In genomic region chr13:23581408-23582218, GRCm38 (mm10) we compare ENCODE assay signal across 7 mouse cellular contexts. TPM values are rescaled to one million over a fixed set of nuclear protein-coding genes. Genes with fewer than 3 reads are reported as not detected.
DNase-seq lines count a peak whose midpoint lies in the region; ATAC-seq and TF ChIP-seq lines count a peak whose summit lies in the region.

Gene Hist1h4d, plus strand, starts transcription at chr13:23581598.

- H3K4me3 ChIP-seq in embryonic facial prominence, embryonic 12.5 days = peak within 1 kb of the TSS; percentile 53
- peak within 1 kb of the TSS; percentile 70 for H3K4me3 ChIP-seq in kidney, adult 2 months (ENCODE audit: insufficient read depth, low read depth, low read length)
- peak within 1 kb of the TSS; percentile 55 for H3K4me3 ChIP-seq in limb, embryonic 12.5 days (replicated peaks)
- H3K4me3 ChIP-seq in midbrain, embryonic 15.5 days = peak within 1 kb of the TSS; percentile 48
- H3K4me3 ChIP-seq in spleen, adult 2 months (ENCODE audit: extremely low read depth, insufficient read depth, insufficient read length) = peak within 1 kb of the TSS; percentile 58

- peak; percentile 89 for DNase-seq in adrenal gland, postnatal 25 days
- peak; percentile 100 for DNase-seq in heart, adult 11 months
- peak; percentile 99 for DNase-seq in kidney, adult 2 months
- DNase-seq in spleen, adult 2 months (ENCODE audit: low read depth in 1 of 2, low spot score in 2 of 2) = peak; percentile 89 to 94

- peak; percentile 93 for ATAC-seq in embryonic facial prominence, embryonic 12.5 days (ENCODE audit: insufficient number of reproducible peaks, insufficient read depth, low FRiP score, low TSS enrichment)
- ATAC-seq in limb, embryonic 12.5 days (ENCODE audit: insufficient number of reproducible peaks, insufficient read depth, low FRiP score, low TSS enrichment, low read depth) = peak; percentile 91
- peak; percentile 92 for ATAC-seq in midbrain, embryonic 15.5 days (replicated peaks)

- under 1% methylated on average over 43 of the region's 43 CpGs for WGBS in embryonic facial prominence, embryonic 12.5 days
- under 1% methylated on average over 43 of the region's 43 CpGs for WGBS in kidney, adult 2 months
- WGBS in limb, embryonic 12.5 days = under 1% methylated on average over 43 of the region's 43 CpGs
- WGBS in midbrain, embryonic 15.5 days = under 1% methylated on average over 43 of the region's 43 CpGs
- WGBS in spleen, adult 2 months = under 1% methylated on average over 43 of the region's 43 CpGs

- H3K27me3 ChIP-seq in embryonic facial prominence, embryonic 12.5 days = no peaks in the 10 kb centered on the region
- no peaks in the 10 kb centered on the region for H3K27me3 ChIP-seq in kidney, adult 2 months (replicated peaks; ENCODE audit: control insufficient read depth, insufficient read depth, low read length)
- H3K27me3 ChIP-seq in limb, embryonic 12.5 days = no peaks in the 10 kb centered on the region
- H3K27me3 ChIP-seq in midbrain, embryonic 15.5 days (replicated peaks) = no peaks in the 10 kb centered on the region
- H3K27me3 ChIP-seq in spleen, adult 2 months (ENCODE audit: control insufficient read depth, insufficient read depth, low read length) = no peaks in the 10 kb centered on the region

- peak; percentile 97 for TF ChIP-seq POLR2A in kidney, adult 2 months (IDR thresholded peaks at IDR 0.05; ENCODE audit: low read depth, low read length)
- peak; percentile 99 for TF ChIP-seq POLR2A in spleen, adult 2 months (IDR thresholded peaks at IDR 0.05; ENCODE audit: low read depth, low read length)

- H3K9me3 ChIP-seq in embryonic facial prominence, embryonic 12.5 days = no peaks in the 10 kb centered on the region
- no peaks in the 10 kb centered on the region for H3K9me3 ChIP-seq in limb, embryonic 12.5 days
- H3K9me3 ChIP-seq in midbrain, embryonic 15.5 days = no peaks in the 10 kb centered on the region

- peak within 1 kb of the TSS; percentile 89 for H3K4me2 ChIP-seq in embryonic facial prominence, embryonic 12.5 days (replicated peaks)
- H3K4me2 ChIP-seq in limb, embryonic 12.5 days = peak within 1 kb of the TSS; percentile 85
- H3K4me2 ChIP-seq in midbrain, embryonic 15.5 days = peak within 1 kb of the TSS; percentile 85

- peak within 1 kb of the TSS; percentile 92 for H3K27ac ChIP-seq in embryonic facial prominence, embryonic 12.5 days
- no peak within 1 kb of the TSS; the same call in 1 of the 2 replicates for H3K27ac ChIP-seq in kidney, adult 2 months (ENCODE audit: insufficient read depth, low read depth, low read length)
- H3K27ac ChIP-seq in limb, embryonic 12.5 days = peak within 1 kb of the TSS; percentile 96
- H3K27ac ChIP-seq in midbrain, embryonic 15.5 days = peak within 1 kb of the TSS; percentile 81
- peak within 1 kb of the TSS; percentile 57 for H3K27ac ChIP-seq in spleen, adult 2 months (ENCODE audit: insufficient read depth, low read length)

- H3K9ac ChIP-seq in embryonic facial prominence, embryonic 12.5 days = peak within 1 kb of the TSS; percentile 73
- peak within 1 kb of the TSS; percentile 73 for H3K9ac ChIP-seq in limb, embryonic 12.5 days (replicated peaks)
- H3K9ac ChIP-seq in midbrain, embryonic 15.5 days = peak within 1 kb of the TSS; percentile 53

- no peaks in the 10 kb centered on the region for H3K36me3 ChIP-seq in embryonic facial prominence, embryonic 12.5 days
- no peaks in the 10 kb centered on the region for H3K36me3 ChIP-seq in kidney, adult 2 months (ENCODE audit: control insufficient read depth, insufficient read depth, low read length)
- H3K36me3 ChIP-seq in limb, embryonic 12.5 days = no peaks in the 10 kb centered on the region
- H3K36me3 ChIP-seq in midbrain, embryonic 15.5 days (replicated peaks) = no peaks in the 10 kb centered on the region
- H3K36me3 ChIP-seq in spleen, adult 2 months (ENCODE audit: control insufficient read depth, insufficient read depth, low read length) = no peaks in the 10 kb centered on the region

- no peak for TF ChIP-seq CTCF in kidney, adult 2 months (conservative IDR thresholded peaks at IDR 0.05; ENCODE audit: insufficient read depth, insufficient read length, low read depth, low read length)
- TF ChIP-seq CTCF in spleen, adult 2 months (IDR thresholded peaks at IDR 0.05; ENCODE audit: extremely low read depth, insufficient read depth, insufficient read length, insufficient replicate concordance) = no peak

- H3K4me1 ChIP-seq in embryonic facial prominence, embryonic 12.5 days = peaks cover 28% of the 10 kb centered on the region
- H3K4me1 ChIP-seq in kidney, adult 2 months (ENCODE audit: control insufficient read depth, insufficient read depth, low read length) = peaks cover 13% of the 10 kb centered on the region; the same call in 1 of the 2 replicates
- H3K4me1 ChIP-seq in limb, embryonic 12.5 days (replicated peaks) = peaks cover 34% of the 10 kb centered on the region
- H3K4me1 ChIP-seq in midbrain, embryonic 15.5 days = peaks cover 45% of the 10 kb centered on the region
- peaks cover 4% of the 10 kb centered on the region; the same call in 1 of the 2 replicates for H3K4me1 ChIP-seq in spleen, adult 2 months (ENCODE audit: control insufficient read depth, insufficient read depth, insufficient read length)

RNA-seq across cellular contexts. Expression of gene Hist1h4d, which starts in this region (rescaled TPM):
- total RNA-seq in adrenal gland, postnatal 25 days (2021) = 174 and 185 TPM in 2 replicates
- polyA plus RNA-seq in embryonic facial prominence, embryonic 12.5 days (2016; fragmentation: Nextera tagmentation; extraction: Ambion mirVana) = 123 and 126 TPM in 2 replicates
- 3.7 and 5.4 TPM in 2 replicates for polyA plus RNA-seq in kidney, adult 2 months (2012; rRNA removed)
- 139 and 158 TPM in 2 replicates for polyA plus RNA-seq in limb, embryonic 12.5 days (2016; fragmentation: Nextera tagmentation; extraction: Ambion mirVana)
- polyA plus RNA-seq in midbrain, embryonic 15.5 days (2015; fragmentation: Nextera tagmentation; extraction: Ambion mirVana) = 34.2 and 34.9 TPM in 2 replicates
- polyA plus RNA-seq in spleen, adult 2 months (2012; rRNA removed) = 19.1 and 20.9 TPM in 2 replicates
